In genomic region chr7:48961501-48961900, GRCm38 (mm10) we compare ENCODE assay signal across 12 mouse cellular contexts. TPM values are rescaled to one million over a fixed set of nuclear protein-coding genes. Genes with fewer than 3 reads are reported as not detected.
DNase-seq lines count a peak whose midpoint lies in the region; ATAC-seq lines count a peak whose summit lies in the region.
"Had no signal": no experiment of that assay in that cellular context is flagged by ENCODE, and none has a peak within 500 bp of the region (broad histone marks: within the 10 kb centered on the region; RNA-seq: fewer than 3 reads in every experiment).

No protein-coding gene starts in this region.

- H3K27me3 ChIP-seq in hindbrain, embryonic 11.5 days (ENCODE audit: control insufficient read depth, insufficient read depth, low read length) = no peaks in the 10 kb centered on the region; the same call in 1 of the 2 replicates
- peaks cover 9% of the 10 kb centered on the region for H3K27me3 ChIP-seq in midbrain, embryonic 14.5 days (ENCODE audit: control insufficient read depth, insufficient read depth, low read length)
- H3K27me3 ChIP-seq in liver, embryonic 12.5 days (replicated peaks) = peaks cover 97% of the 10 kb centered on the region

- no peaks in the 10 kb centered on the region for H3K36me3 ChIP-seq in hindbrain, embryonic 11.5 days (ENCODE audit: control insufficient read depth, insufficient read depth, low read length)
- no peaks in the 10 kb centered on the region for H3K36me3 ChIP-seq in midbrain, embryonic 14.5 days (ENCODE audit: control insufficient read depth, insufficient read depth, low read length)
- H3K36me3 ChIP-seq in liver, embryonic 12.5 days = no peaks in the 10 kb centered on the region
- H3K36me3 ChIP-seq: embryonic facial prominence, embryonic 15.5 days; G1E had no signal

- peak overlapping the region; percentile 73 for H3K4me3 ChIP-seq in hindbrain, embryonic 11.5 days (ENCODE audit: low read depth, low read length)
- H3K4me3 ChIP-seq in midbrain, embryonic 14.5 days (replicated peaks; ENCODE audit: low read depth, low read length) = peak overlapping the region; percentile 69
- H3K4me3 ChIP-seq in liver, embryonic 12.5 days = no peak overlapping the region
- H3K4me3 ChIP-seq: embryonic facial prominence, embryonic 15.5 days had no signal

- WGBS in hindbrain, embryonic 11.5 days = 28% methylated on average over 8 of the region's 8 CpGs
- WGBS in midbrain, embryonic 14.5 days = 24% methylated on average over 8 of the region's 8 CpGs
- 47% methylated on average over 8 of the region's 8 CpGs for WGBS in liver, embryonic 12.5 days (ENCODE audit: insufficient replicate concordance)

- no peak for ATAC-seq in hindbrain, embryonic 11.5 days (ENCODE audit: low FRiP score)
- ATAC-seq in midbrain, embryonic 14.5 days (ENCODE audit: low FRiP score, low TSS enrichment) = no peak
- ATAC-seq in inflammation-experienced regulatory T-cells, adult 6 months = no peak
- ATAC-seq in liver, embryonic 12.5 days = no peak

- intact Hi-C loops in left cerebral cortex, postnatal 4 days (cut with DNase I) = no loop called here

- H3K27ac ChIP-seq in hindbrain, embryonic 11.5 days (ENCODE audit: low read depth, low read length) = no peak overlapping the region
- H3K27ac ChIP-seq in midbrain, embryonic 14.5 days (replicated peaks; ENCODE audit: low read depth, low read length) = no peak overlapping the region
- no peak overlapping the region for H3K27ac ChIP-seq in liver, embryonic 12.5 days
- H3K27ac ChIP-seq: embryonic facial prominence, embryonic 15.5 days; kidney, postnatal 0 days had no signal

- peaks cover 31% of the 10 kb centered on the region for H3K4me1 ChIP-seq in hindbrain, embryonic 11.5 days (replicated peaks; ENCODE audit: control insufficient read depth, insufficient read depth, low read length)
- peaks cover 66% of the 10 kb centered on the region for H3K4me1 ChIP-seq in midbrain, embryonic 14.5 days (ENCODE audit: control insufficient read depth, insufficient read depth, low read length)
- no peaks in the 10 kb centered on the region for H3K4me1 ChIP-seq in liver, embryonic 12.5 days

- H3K9ac ChIP-seq in hindbrain, embryonic 11.5 days (ENCODE audit: low read depth, low read length) = peak overlapping the region; percentile 80; the same call in 1 of the 2 replicates
- H3K9ac ChIP-seq in midbrain, embryonic 14.5 days (replicated peaks; ENCODE audit: low read length) = peak overlapping the region; percentile 40; the same call in 1 of the 2 replicates
- H3K9ac ChIP-seq in liver, embryonic 12.5 days = no peak overlapping the region
- H3K9ac ChIP-seq: embryonic facial prominence, embryonic 15.5 days had no signal

- peak overlapping the region; percentile 77 for H3K4me2 ChIP-seq in hindbrain, embryonic 11.5 days (replicated peaks; ENCODE audit: low read depth, low read length)
- peak overlapping the region; percentile 90 for H3K4me2 ChIP-seq in midbrain, embryonic 14.5 days (ENCODE audit: low read length)
- H3K4me2 ChIP-seq in liver, embryonic 12.5 days = no peak overlapping the region
- H3K4me2 ChIP-seq: embryonic facial prominence, embryonic 15.5 days had no signal

- no peaks in the 10 kb centered on the region for H3K9me3 ChIP-seq in hindbrain, embryonic 11.5 days (ENCODE audit: control insufficient read depth, low read length)
- no peaks in the 10 kb centered on the region for H3K9me3 ChIP-seq in midbrain, embryonic 14.5 days (ENCODE audit: control insufficient read depth, low read length)
- H3K9me3 ChIP-seq in liver, embryonic 12.5 days (replicated peaks) = no peaks in the 10 kb centered on the region
- H3K9me3 ChIP-seq: embryonic facial prominence, embryonic 15.5 days had no signal

- DNase-seq in left cerebral cortex, postnatal 4 days = peak; percentile 85
- DNase-seq in left cerebral cortex, adult 8-10 months (ENCODE audit: low spot score in 2 of 2) = no peak
- DNase-seq in hindbrain, embryonic 11.5 days (ENCODE audit: low spot score) = no peak
- DNase-seq in midbrain, embryonic 14.5 days = no peak
- no peak for DNase-seq in gastrocnemius, postnatal 4 days (ENCODE audit: low spot score in 2 of 2)
- DNase-seq: layer of hippocampus, adult 9-11 months; lung, postnatal 4 days had no signal

RNA-seq across cellular contexts. Expression of gene Nav2, which starts 53.0 kb away (rescaled TPM):
- 100 to 1,000 TPM; 200 to 220 TPM for total RNA-seq in left cerebral cortex, postnatal 4 days (2021)
- 100 to 1,000 TPM in 1 of 4 experiments, 10 to 100 TPM in 3; 76.7 to 101 (median 89.2) TPM for total RNA-seq in left cerebral cortex, adult 8-10 months (2022)
- polyA plus RNA-seq in hindbrain, embryonic 11.5 days (2014; fragmentation: Nextera tagmentation; extraction: Ambion mirVana) = 22.6 and 36.1 TPM in 2 replicates
- 22.5 and 23.3 TPM in 2 replicates for polyA plus RNA-seq in midbrain, embryonic 14.5 days (2014; fragmentation: Nextera tagmentation; extraction: Ambion mirVana)
- 10 to 100 TPM; 27.1 to 51.3 (median 35.8) TPM for polyA plus RNA-seq in inflammation-experienced regulatory T-cells, adult 6 months (2017; shearing (Covaris generic))
- polyA plus RNA-seq in liver, embryonic 12.5 days (2016; fragmentation: Nextera tagmentation; extraction: Ambion mirVana) = 2.6 and 2.8 TPM in 2 replicates
- total RNA-seq in gastrocnemius, postnatal 4 days (2021) = 10 to 100 TPM; 79.5 to 86.2 TPM
- polyA plus RNA-seq: G1E had no signal
